Mouse (Mus musculus) thymus, adult 18-20 months (tissue): ENCODE results near the gene Hoxa4.

ENCODE experiments used
- DNase-seq, 2 experiments: peaks; one replicate each; pipeline ENCODE4 v3.0.0; 2022; ENCODE audit warnings: mixed read lengths in 2 of 2

Hoxa4 gene

GRCm38 (mm10) chr6:52216691-52217458 is 25.3 kb upstream of the Hoxa4 start:
- DNase-seq: no peak

GRCm38 (mm10) chr6:52215771-52216535 is 24.4 kb upstream of the Hoxa4 start:
- no peak for DNase-seq

GRCm38 (mm10) chr6:52215070-52215469 is 23.5 kb upstream of the Hoxa4 start:
- no peak for DNase-seq

DNA sequence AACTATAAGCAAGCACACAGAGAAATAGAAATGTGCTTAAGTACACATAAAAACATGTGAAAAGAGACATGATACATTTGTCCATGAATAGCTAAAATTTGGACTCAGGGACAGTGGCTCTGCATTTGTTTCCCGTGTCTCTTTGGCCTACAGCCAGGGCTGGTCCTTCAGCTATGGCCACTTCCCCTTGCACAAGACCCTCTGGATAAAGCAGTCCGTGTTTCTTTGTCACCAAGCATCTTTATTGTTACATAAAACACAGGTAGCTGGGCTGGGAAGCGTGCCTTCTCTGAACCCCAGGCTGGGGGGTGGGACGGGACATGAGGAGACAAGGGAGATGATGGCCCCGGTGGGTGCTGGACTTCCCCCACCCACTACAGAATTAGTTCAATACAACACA is 22.7 kb upstream of the Hoxa4 start:
- DNase-seq: no peak

- no peak for DNase-seq
Measured at GRCm38 (mm10) chr6:52213119-52213986, 21.8 kb upstream of the Hoxa4 start, which contains the start of the genes Hoxa3 and Gm28308. Hoxa3 (minus strand) TSS chr6:52213336. Gm28308 (minus strand) TSS chr6:52213339.

DNA sequence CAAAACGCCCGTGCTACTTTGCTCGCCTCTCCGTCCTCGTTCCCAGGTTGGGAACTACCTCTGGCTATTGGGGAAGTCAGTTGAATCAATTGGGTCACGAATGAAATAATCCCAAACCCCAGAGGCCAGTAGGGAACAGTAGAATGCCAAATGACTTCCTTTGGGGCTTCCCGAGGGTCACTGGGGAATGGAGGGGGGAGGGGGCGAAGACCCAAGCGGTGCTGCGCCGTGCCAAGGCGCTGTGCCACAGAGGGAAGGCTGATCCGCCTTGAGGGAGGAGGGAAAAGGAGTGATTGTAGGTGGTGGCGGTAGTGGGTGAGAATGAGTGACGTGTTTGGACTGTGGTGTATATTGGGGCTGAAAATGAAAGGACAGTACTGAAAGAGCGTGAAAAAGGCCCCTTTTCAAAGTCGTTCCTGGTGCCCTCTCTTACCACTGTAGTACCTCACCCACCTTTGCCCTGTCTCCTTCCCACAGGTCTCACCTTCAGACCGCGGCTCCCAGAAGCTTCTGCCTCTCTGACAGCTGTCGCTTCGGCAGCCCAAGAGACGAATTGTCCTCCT is 21.1 kb upstream of the Hoxa4 start:
- DNase-seq: no peak

DNA sequence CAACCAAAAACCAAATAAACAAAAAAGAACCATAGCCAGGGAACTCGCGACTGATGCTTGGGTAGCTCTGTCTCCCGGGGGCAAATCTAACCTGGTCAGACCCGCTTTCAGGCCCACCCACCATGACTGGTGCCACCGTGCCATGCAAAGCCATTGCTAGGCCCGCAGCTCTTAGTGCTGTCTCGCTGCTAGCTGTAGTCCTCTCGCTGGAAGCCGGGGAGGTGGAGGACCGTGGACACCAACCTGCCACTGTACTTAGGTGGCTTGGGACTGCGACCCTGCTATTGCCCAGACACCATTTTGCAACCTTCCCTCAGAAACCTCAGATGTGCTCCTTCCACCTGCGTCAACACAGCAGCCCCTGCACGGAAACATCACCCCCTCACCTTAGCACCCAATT is 20.4 kb upstream of the Hoxa4 start:
- DNase-seq: no peak

DNA sequence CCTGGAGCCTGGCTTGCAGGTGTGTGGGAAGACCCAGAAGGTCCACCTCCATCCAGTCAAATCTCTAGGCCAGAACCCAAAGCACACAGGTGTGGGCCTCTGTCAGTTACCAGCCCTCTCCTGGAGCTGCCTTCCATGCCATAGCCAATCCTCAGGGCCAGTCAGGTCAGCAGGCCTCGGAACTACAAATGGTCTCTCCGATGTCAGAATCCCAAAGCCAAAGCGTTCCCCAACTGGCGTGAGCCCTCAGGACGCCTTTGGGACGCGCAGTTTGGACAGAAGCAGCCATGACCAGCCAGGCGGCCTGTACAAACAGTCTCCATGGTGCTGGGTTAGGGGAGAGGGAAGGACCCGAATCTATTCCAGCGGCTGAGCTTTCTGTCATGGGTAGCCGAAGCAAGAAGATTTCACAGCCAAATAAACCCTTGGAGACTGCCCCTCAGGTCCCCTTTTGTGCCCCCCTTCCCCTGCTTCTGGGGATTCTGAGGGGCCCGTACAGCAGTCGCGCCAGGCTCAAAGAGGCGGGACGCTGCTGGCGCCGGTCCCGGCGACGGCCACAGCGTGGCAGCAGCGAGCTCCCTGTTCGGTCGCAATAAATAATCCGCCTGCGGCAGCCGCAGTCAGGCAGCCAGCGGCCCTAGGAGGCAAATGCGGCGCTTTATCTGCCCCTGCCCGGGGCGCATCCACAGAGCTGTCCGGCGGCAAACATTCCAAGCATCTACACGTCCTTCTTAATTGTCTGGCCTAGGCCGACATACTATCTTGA is 19.8 kb upstream of the Hoxa4 start:
- peak in 1 of 2 experiments; percentile 43 for DNase-seq

- no peak for DNase-seq
Measured at GRCm38 (mm10) chr6:52209685-52210046, 18.1 kb upstream of the Hoxa4 start.

DNA sequence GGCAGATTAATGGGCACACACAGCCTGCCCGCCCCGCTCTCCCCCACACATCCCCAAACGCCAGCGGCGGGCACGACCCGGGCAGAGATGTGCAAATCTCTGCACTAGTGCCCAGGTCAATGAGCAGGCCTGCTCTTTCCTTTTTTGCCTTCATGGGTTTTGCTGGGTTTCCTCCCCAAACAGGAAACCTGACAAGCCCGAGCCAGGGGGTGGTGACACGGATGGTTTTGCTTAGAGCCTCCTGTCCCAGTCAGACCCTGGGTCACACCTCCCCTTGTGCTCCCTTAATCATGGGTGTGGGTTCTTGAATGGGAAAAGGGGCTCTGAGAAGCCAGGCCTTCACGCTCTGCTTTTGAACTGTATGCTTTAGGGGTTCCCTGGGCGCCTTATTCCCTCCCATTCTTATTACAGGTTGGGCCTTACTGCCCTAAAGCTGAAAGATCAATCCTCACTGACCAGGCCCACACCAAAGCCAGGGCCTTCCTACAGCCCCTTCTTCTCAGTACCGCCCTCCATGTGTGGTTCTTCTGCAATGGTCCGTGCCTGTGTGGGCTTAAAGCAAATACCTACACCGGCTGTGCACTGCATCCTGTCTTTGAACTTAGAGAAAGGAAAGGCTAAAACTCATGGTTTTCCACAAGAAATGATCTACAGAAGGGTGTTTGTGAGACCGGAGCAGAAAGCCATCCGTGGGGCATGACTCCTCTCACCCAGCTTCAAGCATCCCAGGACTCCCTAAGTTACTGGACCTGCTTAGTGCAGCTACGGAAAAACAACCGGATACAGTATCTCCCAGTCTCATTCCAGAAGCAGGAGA is 17.5 kb upstream of the Hoxa4 start:
- no peak for DNase-seq

- DNase-seq: no peak
Measured at GRCm38 (mm10) chr6:52208072-52208867, 16.7 kb upstream of the Hoxa4 start, which contains the start of gene Hoxa6. Hoxa6 (minus strand) TSS chr6:52208722.

DNA sequence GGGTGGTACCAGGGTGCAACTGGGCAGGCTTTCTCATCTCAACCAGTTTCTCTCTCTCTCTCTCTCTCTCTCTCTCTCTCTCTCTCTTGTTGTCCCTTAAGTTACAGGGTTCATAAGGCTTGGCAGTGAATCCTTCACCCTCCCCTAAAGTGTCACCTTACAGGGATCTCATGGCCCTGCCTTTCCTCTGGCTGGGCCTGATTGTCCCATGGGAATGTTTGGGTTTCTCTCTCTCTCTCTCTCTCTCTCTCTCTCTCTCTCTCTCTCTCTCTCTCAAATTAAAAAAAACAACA is 16.1 kb upstream of the Hoxa4 start:
- DNase-seq: no peak

GRCm38 (mm10) chr6:52206882-52207683 is 15.5 kb upstream of the Hoxa4 start:
- no peak for DNase-seq

DNA sequence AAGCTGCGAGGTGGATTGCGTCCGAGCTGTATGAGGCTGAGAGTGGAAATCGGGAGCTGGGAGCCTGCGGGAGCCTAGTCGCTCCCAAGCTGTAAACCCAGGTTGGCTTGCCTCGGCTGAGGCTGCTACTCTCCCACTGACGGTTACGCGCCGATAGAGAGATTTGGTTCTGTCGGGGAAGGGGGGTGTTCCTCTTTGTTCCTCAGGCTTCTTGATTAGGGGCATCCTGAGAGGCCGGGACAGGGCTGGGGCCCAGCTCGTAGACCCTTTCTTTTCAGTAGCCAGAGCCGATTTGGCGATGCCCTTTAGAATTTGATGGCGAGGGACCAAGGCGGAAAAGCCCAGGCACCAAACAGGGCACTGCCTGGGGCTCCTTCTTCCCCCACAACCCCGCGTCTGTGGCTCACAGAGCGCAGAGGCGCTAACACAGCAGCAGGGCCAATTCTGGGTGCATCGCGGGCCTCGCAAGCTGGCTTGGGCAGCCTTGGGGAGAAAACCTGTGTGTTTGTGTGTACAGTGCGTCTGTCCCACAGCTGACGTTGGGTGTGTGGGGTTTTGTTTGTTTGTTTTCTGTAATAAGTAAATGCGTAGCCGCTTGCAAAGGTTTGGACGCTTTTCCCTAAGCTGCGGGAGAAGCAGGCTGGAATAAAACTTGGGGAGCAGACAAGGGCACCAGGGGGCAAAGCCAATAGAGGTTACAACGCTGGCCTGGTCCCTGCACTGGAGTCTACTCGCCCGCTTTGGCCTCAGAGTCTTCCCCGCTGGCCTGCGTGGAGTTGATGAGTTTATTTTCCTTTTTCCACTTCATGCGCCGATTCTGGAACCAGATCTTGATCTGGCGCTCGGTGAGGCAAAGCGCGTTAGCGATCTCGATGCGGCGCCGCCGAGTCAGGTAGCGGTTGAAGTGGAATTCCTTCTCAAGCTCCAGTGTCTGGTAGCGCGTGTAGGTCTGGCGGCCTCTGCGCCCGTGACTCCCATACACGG is 14.4 kb upstream of the Hoxa4 start:
- no peak for DNase-seq

DNA sequence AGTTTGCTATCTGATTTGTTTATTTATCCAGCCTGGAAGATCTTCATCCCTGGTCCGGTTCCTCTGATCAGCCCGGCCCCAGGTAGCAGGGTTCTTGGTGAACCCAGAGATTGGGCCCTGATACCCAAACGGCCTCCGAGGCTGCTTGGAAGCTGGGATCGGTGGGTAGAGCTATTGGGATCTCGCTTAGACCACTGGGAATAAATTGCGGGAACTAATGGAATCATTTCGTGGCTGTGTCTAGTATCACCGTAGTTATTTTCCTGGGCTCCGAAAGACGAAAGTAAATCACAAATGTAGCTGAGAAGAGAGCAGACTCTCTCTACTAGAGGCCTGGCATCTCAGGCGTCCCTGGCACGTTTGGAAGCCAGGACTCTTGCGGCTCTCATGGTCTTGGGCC is 13.7 kb upstream of the Hoxa4 start:
- no peak for DNase-seq

- no peak for DNase-seq
Measured at GRCm38 (mm10) chr6:52204050-52204752, 12.6 kb upstream of the Hoxa4 start, which contains the start of gene Hoxa5. Hoxa5 (minus strand) TSS chr6:52204587.

- DNase-seq: no peak
Measured at GRCm38 (mm10) chr6:52203371-52204049, 12.0 kb upstream of the Hoxa4 start.
